Mouse (Mus musculus) left cerebral cortex, postnatal 10 days (tissue): ENCODE measurements around the gene Stxbp3. TPM values are rescaled to one million over a fixed set of nuclear protein-coding genes. Genes with fewer than 3 reads are reported as not detected.

ENCODE experiments used
- DNase-seq, 2 experiments: peaks; one replicate each; pipeline ENCODE4 v3.0.0; 2021 to 2022; ENCODE audit warnings: low spot score in 2 of 2, mixed read lengths in 1 of 2; ENCODE audit errors: extremely low spot score in 1 of 2
- intact Hi-C: fragments of 180-260 bp; cut with DNase I; formaldehyde crosslinking; loops from one replicate; pipeline ENCODE4 v1.15.1; 2025
- total RNA-seq, 2 experiments: library from RNA; stranded (reverse); gene quantifications; 2 replicates each; pipeline ENCODE4 v1.2.3; 2021

The Stxbp3 gene
- total RNA-seq, 2 experiments from 2014 or later: 14.1 to 15.2 TPM

GRCm38 (mm10) chr3:108831750-108832149, 8.6 kb downstream of the Stxbp3 start:
- intact Hi-C loops: no loop called here
- DNase-seq: no peak

GRCm38 (mm10) chr3:108830493-108830892, 9.8 kb downstream of the Stxbp3 start:
- no peak for DNase-seq
- intact Hi-C loops: no loop called here

DNA sequence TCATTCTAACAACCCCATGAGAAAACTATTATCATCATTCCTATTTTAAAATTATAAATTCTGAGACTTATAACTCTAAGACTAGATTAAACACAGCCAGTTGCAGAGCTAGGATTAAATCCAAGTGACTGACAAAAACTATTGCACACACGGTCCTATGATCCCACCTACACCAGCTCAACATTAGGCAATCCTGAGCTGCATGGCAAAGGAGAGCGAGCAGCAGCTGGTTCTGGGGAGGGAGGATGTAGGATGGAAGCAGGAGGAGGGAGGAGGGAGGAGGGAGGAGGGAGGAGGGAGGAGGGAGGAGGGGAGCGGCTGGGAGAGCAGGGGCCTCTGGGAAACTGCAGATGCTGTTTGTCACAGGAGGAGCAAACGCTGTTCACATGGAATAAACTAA, 24.7 kb downstream of the Stxbp3 start:
- intact Hi-C loops: no loop called here
- DNase-seq: no peak

GRCm38 (mm10) chr3:108810747-108811263, 29.5 kb downstream of the Stxbp3 start:
- no peak for DNase-seq
- intact Hi-C loops: no loop called here

GRCm38 (mm10) chr3:108805622-108806021, 34.7 kb downstream of the Stxbp3 start:
- intact Hi-C loops: no loop called here
- no peak for DNase-seq

GRCm38 (mm10) chr3:108798375-108798774, 42.0 kb downstream of the Stxbp3 start:
- intact Hi-C loops: no loop called here
- DNase-seq: no peak

- intact Hi-C loops: no loop called here
- DNase-seq: no peak
These were observed 42.6 kb downstream of the Stxbp3 start for GRCm38 (mm10) chr3:108797723-108798122.

GRCm38 (mm10) chr3:108796386-108796785, 43.9 kb downstream of the Stxbp3 start:
- intact Hi-C loops: no loop called here
- DNase-seq: no peak

DNA sequence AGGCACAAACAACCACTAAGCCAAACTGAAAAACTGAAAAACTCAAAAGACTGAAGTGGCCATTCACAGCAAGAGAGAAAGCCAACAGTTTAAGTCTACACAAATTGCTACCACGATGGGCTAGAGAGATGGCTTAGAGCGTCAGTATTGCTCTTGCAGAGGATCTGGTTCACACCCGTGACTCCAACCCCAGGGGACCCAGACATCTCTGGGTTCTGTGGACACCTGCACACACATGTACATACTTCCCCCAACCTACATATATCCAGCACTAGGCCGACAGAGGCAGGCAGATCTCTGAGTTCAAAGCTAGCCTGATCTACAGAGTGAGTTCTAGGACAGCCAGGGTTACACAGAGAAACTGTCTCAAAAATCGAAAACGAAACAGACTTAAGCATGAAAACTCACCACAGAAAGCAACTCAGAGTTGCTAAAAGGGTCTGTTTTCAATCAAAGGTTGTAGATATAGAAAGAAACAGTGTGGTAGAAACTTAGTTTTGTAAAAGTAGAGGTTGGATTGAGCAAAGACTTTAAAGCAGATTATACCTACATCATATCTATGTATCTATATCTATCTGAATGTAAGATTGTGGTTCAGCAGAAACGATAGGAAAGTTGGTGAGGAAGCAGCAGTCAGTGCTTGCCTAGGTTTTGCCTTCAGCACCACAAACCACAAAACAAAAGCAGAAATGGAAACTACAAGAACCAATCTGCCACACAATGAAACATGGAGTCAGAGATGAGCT, 44.6 kb downstream of the Stxbp3 start:
- no peak for DNase-seq
- intact Hi-C loops: no loop called here

GRCm38 (mm10) chr3:108794780-108795179, 45.5 kb downstream of the Stxbp3 start:
- intact Hi-C loops: no loop called here
- no peak for DNase-seq

GRCm38 (mm10) chr3:108792420-108792819, 47.9 kb downstream of the Stxbp3 start:
- intact Hi-C loops: no loop called here
- no peak for DNase-seq

DNA sequence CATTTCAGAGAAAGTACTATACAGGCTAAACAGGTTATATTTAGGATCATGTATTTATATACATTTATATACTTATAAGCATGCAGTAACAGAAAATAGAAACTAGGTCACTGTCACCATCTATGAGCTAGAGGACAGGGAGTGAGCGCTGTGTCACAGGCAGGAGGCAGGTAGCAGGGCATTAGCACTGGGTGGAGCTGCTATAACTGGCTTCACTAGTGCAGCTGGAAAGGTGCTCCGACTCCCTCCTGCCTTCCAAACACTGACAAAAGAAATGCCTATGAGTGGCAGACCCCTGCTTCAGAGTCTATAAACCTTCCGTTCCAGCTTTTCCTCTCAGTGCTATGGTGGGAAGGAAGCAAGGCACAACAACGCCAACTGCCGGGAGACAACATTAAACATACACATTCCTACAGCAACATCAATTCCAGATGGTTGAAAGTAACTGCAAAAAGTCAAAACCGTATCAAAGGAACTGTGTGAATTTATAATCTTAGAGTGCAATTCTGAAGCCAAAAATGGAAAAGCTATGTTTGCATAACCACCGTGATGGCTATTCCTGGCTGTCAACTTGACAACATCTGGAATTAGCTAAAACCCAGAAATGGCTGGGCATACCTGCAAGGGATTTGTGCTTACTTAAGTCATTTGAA, 49.1 kb downstream of the Stxbp3 start:
- DNase-seq: peak in 1 of 2 experiments; percentile 11
- intact Hi-C loops: no loop called here

DNA sequence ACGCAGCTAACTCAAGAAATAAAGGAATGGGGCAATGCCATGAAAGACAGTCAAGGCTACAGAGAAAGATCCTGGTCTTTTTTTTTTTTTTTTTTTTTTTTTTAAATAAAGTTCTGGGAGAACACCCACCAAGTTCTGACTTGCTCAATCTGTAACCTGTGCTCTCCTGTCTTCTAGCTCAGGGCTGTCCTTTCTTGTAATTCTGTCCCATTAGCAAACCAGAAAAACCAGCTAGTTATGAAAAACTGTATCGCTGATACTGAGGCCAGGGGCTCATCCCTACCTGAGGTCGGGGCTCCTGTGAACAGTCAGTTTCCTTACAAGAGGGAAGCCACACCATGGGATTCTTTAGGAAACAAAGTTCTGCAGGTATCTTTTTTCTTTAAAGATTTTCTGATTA, 49.8 kb downstream of the Stxbp3 start:
- DNase-seq: no peak
- intact Hi-C loops: no loop called here

- peak in 1 of 2 experiments; percentile 12 for DNase-seq
- intact Hi-C loops: no loop called here
These were observed 51.0 kb downstream of the Stxbp3 start for GRCm38 (mm10) chr3:108789299-108789698.

GRCm38 (mm10) chr3:108788455-108788794, 51.9 kb downstream of the Stxbp3 start:
- intact Hi-C loops: no loop called here
- DNase-seq: peak in 1 of 2 experiments; percentile 4

GRCm38 (mm10) chr3:108787754-108788454, 52.4 kb downstream of the Stxbp3 start:
- DNase-seq: no peak
- intact Hi-C loops: no loop called here

DNA sequence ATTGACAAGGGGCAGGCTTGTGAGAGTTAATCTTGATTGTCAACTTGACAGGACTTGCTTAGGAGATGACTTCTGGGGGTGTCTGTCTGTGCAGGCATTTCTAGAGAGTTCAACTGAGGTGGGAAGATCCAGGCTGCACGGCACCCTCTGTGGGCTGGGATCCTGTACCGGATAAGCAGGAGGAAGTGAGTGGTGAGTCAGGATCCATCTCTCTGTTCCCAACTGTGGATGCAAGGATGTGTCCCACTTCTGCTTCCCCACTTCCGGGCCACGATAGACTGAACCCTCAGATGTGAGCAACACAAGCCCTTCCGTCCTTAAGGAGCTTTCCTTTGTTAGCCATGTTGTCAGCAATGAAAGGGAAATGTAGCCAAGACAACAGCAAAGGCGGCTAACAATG, 53.8 kb downstream of the Stxbp3 start:
- no peak for DNase-seq
- intact Hi-C loops: no loop called here

GRCm38 (mm10) chr3:108782364-108782895, 57.9 kb downstream of the Stxbp3 start:
- intact Hi-C loops: no loop called here
- DNase-seq: no peak

GRCm38 (mm10) chr3:108781884-108782270, 58.4 kb downstream of the Stxbp3 start:
- intact Hi-C loops: no loop called here
- no peak for DNase-seq
